Mouse (Mus musculus) cerebellum, adult 2 months (tissue): ENCODE data around the gene Arl15.

ENCODE experiments used
- CTCF ChIP-seq: fragments of 200-500 bp; IDR thresholded peaks from 2 replicates; pipeline ENCODE4 v1.5.1; 2011; ENCODE audit warnings: low read depth, mild to moderate bottlenecking, control low read depth, low read length, moderate library complexity, borderline replicate concordance; ENCODE audit not compliant: insufficient read depth
- POLR2A ChIP-seq: fragments of 200-500 bp; IDR thresholded peaks from 2 replicates; pipeline ENCODE4 v1.6.1; 2011; ENCODE audit warnings: low read length, control low read depth, borderline replicate concordance; ENCODE audit not compliant: insufficient read depth

- TF ChIP-seq CTCF (no peak), POLR2A (no peak)
These were observed 405.4 kb downstream of the Arl15 start for GRCm38 (mm10) chr13:114199746-114200145.
